Mouse (Mus musculus): ENCODE measurements around the gene Fam171a2.

DNA sequence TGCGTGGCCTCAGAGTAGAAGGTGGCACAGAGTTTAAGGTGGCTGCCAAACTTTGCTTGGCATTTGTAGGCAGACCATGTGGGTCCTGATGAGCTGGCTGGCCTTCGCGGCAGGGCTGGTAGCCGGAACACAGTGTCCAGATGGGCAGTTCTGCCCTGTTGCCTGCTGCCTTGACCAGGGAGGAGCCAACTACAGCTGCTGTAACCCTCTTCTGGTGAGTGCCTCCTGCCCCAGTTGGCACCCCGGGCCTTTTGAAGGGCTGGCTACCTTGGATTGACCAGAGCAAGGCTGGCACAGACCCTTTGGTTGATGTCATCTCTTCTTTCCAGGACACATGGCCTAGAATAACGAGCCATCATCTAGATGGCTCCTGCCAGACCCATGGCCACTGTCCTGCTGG, 14.6 kb downstream of the Fam171a2 start:
- TF ChIP-seq GATA1 (IDR thresholded peaks at IDR 0.05; ENCODE audit: borderline replicate concordance, low read length): no peak
- no peak for TF ChIP-seq FLI1 (IDR thresholded peaks at IDR 0.05; ENCODE audit: low read length)
